Mouse (Mus musculus) intestine, embryonic 16.5 days (tissue): ENCODE measurements around the gene Tent5b. TPM values are rescaled to one million over a fixed set of nuclear protein-coding genes. Genes with fewer than 3 reads are reported as not detected.
"Not testable (repeated sequence)": the region's sequence is repeated elsewhere in the genome, so short reads cannot be mapped to it uniquely, and the experiment has no call there.

Experiments used
- ATAC-seq: fragments of 200-750 bp; cut with Nextera tagmentation; 2 replicates; pipeline ENCODE4 v1.8.0; 2017; ENCODE audit warnings: moderate TSS enrichment, moderate library complexity
- H3K27ac ChIP-seq: fragments of 300-500 bp; sonication (generic); 2 replicates; pipeline ENCODE4 v1.5.1; 2014; ENCODE audit warnings: mild to moderate bottlenecking, low read length
- H3K27me3 ChIP-seq: fragments of 300-500 bp; sonication (generic); replicated peaks from 2 replicates; pipeline ENCODE4 v1.6.1; 2014; ENCODE audit warnings: low read length, control low read depth, mixed read lengths; ENCODE audit not compliant: control insufficient read depth, insufficient read depth
- H3K36me3 ChIP-seq: fragments of 300-500 bp; sonication (generic); 2 replicates; pipeline ENCODE4 v1.6.1; 2014; ENCODE audit warnings: low read length, control low read depth; ENCODE audit not compliant: control insufficient read depth, insufficient read depth
- H3K4me1 ChIP-seq: fragments of 300-500 bp; sonication (generic); 2 replicates; pipeline ENCODE4 v1.6.1; 2014; ENCODE audit warnings: low read length, control low read depth, mixed read lengths; ENCODE audit not compliant: control insufficient read depth, insufficient read depth
- H3K4me2 ChIP-seq: fragments of 300-500 bp; sonication (generic); 2 replicates; pipeline ENCODE4 v1.6.1; 2014; ENCODE audit warnings: low read depth, low read length, control low read depth
- H3K4me3 ChIP-seq: fragments of 300-500 bp; sonication (generic); 2 replicates; pipeline ENCODE4 v1.5.1; 2014; ENCODE audit warnings: mild to moderate bottlenecking, low read length
- H3K9ac ChIP-seq: fragments of 300-500 bp; sonication (generic); 2 replicates; pipeline ENCODE4 v1.6.1; 2014; ENCODE audit warnings: low read depth, low read length
- H3K9me3 ChIP-seq: fragments of 300-500 bp; sonication (generic); 2 replicates; pipeline ENCODE4 v1.6.1; 2016; ENCODE audit warnings: low read length, control low read depth; ENCODE audit not compliant: control insufficient read depth
- WGBS: fragments of 180-500 bp; shearing (Covaris S2); extraction: QIAGEN DNeasy Blood & Tissue Kit; methylation state at CpG from one replicate; pipeline ENCODE4 v1.1.7; 2014; 5-methylcytosine and 5-hydroxymethylcytosine counted together
- polyA plus RNA-seq: library from polyadenylated mRNA; unstranded; fragments of >200 nt; fragmentation: Nextera tagmentation; extraction: Ambion mirVana; gene quantifications from 2 replicates; pipeline ENCODE4 v1.2.1, GENCODE M21; 2015

Tent5b gene
- polyA plus RNA-seq, 1 experiment from 2014 or later: 0.66 TPM

DNA sequence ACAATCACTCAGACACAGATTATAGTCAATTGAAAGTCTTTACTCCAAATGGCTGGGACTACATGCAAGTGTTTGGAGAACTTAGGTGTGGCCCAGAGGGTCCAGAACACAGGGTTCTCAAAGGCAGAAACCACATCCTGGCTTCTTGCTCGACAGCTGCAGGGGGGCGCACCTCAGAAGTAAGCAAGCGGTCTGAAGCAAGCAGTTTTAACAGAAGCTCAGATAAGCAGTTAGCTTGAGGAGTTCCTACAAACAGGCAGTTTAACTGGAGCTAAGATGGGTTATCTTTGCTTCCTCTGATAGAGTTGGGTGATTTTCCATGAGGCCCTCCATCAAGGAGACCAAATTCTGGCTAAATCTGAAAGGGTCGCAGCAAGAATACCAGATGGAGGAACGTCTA, 26.6 kb downstream of the Tent5b start:
- H3K36me3 ChIP-seq: no peaks in the 10 kb centered on the region
- peaks cover 3% of the 10 kb centered on the region for H3K27me3 ChIP-seq
- no peak overlapping the region for H3K4me2 ChIP-seq
- H3K27ac ChIP-seq: no peak overlapping the region
- no peak overlapping the region for H3K9ac ChIP-seq
- no peaks in the 10 kb centered on the region for H3K9me3 ChIP-seq
- no peak for ATAC-seq
- H3K4me3 ChIP-seq: no peak overlapping the region
- no peaks in the 10 kb centered on the region for H3K4me1 ChIP-seq
- WGBS: 66% methylated on average over 5 of the region's 5 CpGs

DNA sequence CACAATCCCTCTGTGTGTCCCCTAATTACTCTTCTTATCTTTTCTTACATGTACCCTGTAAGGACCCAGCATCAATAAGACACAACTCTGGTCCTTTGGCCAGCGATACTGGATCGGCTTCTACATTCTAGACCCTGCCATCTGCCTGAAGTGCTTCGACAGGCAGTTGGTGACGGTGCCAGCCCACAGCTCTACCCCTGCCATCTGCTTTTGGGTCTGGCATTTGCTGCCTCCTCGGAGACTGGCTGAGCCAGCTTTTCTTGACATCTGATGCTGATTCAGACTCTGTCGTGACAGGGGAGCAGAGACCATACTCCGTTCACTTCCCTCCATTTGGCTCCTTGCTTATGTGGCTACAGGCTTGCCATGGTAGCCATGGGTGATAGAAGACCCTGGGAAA, 29.1 kb downstream of the Tent5b start:
- no peaks in the 10 kb centered on the region for H3K9me3 ChIP-seq
- WGBS: 85% methylated on average over 7 of the region's 7 CpGs
- ATAC-seq: no peak
- H3K4me3 ChIP-seq: no peak overlapping the region
- no peak overlapping the region for H3K27ac ChIP-seq
- no peak overlapping the region for H3K9ac ChIP-seq
- no peaks in the 10 kb centered on the region for H3K36me3 ChIP-seq
- H3K4me1 ChIP-seq: no peaks in the 10 kb centered on the region
- H3K27me3 ChIP-seq: peaks cover 2% of the 10 kb centered on the region
- no peak overlapping the region for H3K4me2 ChIP-seq

DNA sequence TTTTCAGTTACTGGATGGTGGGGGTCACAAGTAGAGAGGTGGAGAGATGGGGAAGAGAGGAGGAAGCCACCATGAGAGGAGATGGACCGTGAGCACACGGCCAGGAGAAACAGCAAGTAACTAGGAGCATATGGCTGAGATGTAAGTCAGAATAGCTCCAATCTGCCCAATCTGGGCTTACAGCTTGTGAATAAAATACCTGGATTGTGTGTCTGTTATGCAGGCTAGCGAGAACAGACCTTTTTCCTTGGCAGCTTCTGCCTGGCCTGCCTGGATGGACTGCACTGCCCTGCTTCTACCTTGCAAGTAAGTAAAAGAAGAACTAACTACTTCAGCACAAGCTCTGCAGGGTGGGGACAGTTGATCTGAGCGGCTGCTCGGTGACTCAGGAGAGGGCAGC, 31.1 kb downstream of the Tent5b start:
- Histone ChIP-seq H3K27ac (no peak overlapping the region), H3K9ac (no peak overlapping the region), H3K4me2 (no peak overlapping the region), H3K27me3 (no peaks in the 10 kb centered on the region; the same call in 1 of the 2 replicates), H3K4me1 (no peaks in the 10 kb centered on the region), H3K9me3 (no peaks in the 10 kb centered on the region), H3K4me3 (no peak overlapping the region), H3K36me3 (no peaks in the 10 kb centered on the region)
- ATAC-seq: no peak
- WGBS: 80% methylated on average over 5 of the region's 5 CpGs

- WGBS: 55% methylated on average over 4 of the region's 5 CpGs
- not testable (repeated sequence) for H3K27ac ChIP-seq, H3K4me2 ChIP-seq, H3K36me3 ChIP-seq, H3K4me3 ChIP-seq, H3K9ac ChIP-seq, H3K4me1 ChIP-seq, H3K27me3 ChIP-seq, H3K9me3 ChIP-seq
- ATAC-seq: peak; percentile 58
These were observed 32.6 kb downstream of the Tent5b start for GRCm38 (mm10) chr4:133512511-133512910.

DNA sequence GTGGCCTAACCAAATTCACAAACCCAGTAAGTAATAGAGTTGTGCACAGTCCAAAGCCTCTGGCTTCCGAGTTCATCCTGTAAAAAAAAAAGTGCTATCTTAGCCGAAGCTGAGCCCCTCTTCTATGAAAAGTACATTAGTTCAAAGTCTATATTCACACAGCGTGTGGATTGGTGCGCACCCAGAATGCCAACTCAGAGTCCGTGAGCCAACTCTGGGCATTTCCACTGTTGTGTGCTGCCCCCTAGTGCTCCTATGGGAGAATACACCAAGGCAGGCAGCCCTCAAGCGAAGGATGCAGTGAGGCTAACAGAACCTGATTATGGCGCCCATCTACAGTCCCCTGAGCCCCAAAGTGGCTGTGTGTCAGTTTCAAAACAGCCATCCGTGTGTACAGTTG, 33.0 kb downstream of the Tent5b start:
- 19% methylated on average over 8 of the region's 8 CpGs for WGBS
- Histone ChIP-seq H3K9ac (no peak overlapping the region), H3K27ac (no peak overlapping the region), H3K9me3 (no peaks in the 10 kb centered on the region), H3K36me3 (no peaks in the 10 kb centered on the region), H3K4me2 (no peak overlapping the region), H3K4me3 (no peak overlapping the region), H3K4me1 (no peaks in the 10 kb centered on the region), H3K27me3 (0 out of 2 replicates have a peak, but pooled peaks cover 2% of the 10 kb centered on the region)
- ATAC-seq: peak; percentile 83

- Histone ChIP-seq H3K36me3 (no peaks in the 10 kb centered on the region), H3K27ac (peak within 1 kb of the TSS; percentile 90), H3K9me3 (no peaks in the 10 kb centered on the region), H3K4me3 (peak within 1 kb of the TSS; percentile 62), H3K4me2 (peak within 1 kb of the TSS; percentile 51), H3K4me1 (peaks cover 4% of the 10 kb centered on the region; the same call in 1 of the 2 replicates), H3K27me3 (peaks cover 21% of the 10 kb centered on the region), H3K9ac (peak within 1 kb of the TSS; percentile 79)
- 2% methylated on average over 63 of the region's 69 CpGs for WGBS
- ATAC-seq: peak; percentile 97
These were observed 38.9 kb downstream of the Tent5b start, which contains the start of gene Kdf1 for GRCm38 (mm10) chr4:133518601-133519368. Gene Kdf1 (plus strand): TSS chr4:133518963.

GRCm38 (mm10) chr4:133519369-133519665, 39.4 kb downstream of the Tent5b start:
- Histone ChIP-seq H3K9ac (peak overlapping the region; percentile 79), H3K27me3 (peaks cover 21% of the 10 kb centered on the region), H3K9me3 (no peaks in the 10 kb centered on the region), H3K4me2 (peak overlapping the region; percentile 51), H3K4me3 (peak overlapping the region; percentile 62), H3K27ac (peak overlapping the region; percentile 90), H3K36me3 (no peaks in the 10 kb centered on the region), H3K4me1 (peaks cover 4% of the 10 kb centered on the region; the same call in 1 of the 2 replicates)
- peak; percentile 65; the same call in 1 of the 2 replicates for ATAC-seq
- WGBS: 4% methylated on average over 25 of the region's 25 CpGs

DNA sequence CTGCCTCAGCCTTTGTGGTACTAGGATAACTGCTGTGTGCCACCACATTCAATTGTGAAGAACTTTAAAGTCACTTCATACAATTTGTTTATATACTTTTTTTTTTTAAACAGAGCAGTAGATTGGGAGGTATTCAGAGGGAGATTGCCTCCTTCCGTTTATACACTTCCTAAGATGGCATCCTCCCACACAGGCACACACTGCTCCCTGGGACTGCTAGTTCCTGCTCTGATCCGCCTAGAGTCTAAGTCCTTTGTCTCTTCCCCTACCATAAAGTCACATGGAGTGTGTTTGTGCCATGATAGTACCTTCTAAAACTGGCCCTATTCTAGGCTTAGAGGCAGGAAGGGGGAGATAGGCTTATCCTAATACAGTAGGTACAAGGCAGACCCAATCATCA, 41.6 kb downstream of the Tent5b start:
- no peak overlapping the region for H3K4me3 ChIP-seq
- no peaks in the 10 kb centered on the region for H3K36me3 ChIP-seq
- no peak overlapping the region for H3K9ac ChIP-seq
- 57% methylated on average over 2 of the region's 2 CpGs for WGBS
- peaks cover 21% of the 10 kb centered on the region for H3K27me3 ChIP-seq
- 0 out of 2 replicates have a peak, but pooled peaks cover 3% of the 10 kb centered on the region for H3K9me3 ChIP-seq
- no peak for ATAC-seq
- no peak overlapping the region for H3K27ac ChIP-seq
- peaks cover 4% of the 10 kb centered on the region; the same call in 1 of the 2 replicates for H3K4me1 ChIP-seq
- H3K4me2 ChIP-seq: no peak overlapping the region

DNA sequence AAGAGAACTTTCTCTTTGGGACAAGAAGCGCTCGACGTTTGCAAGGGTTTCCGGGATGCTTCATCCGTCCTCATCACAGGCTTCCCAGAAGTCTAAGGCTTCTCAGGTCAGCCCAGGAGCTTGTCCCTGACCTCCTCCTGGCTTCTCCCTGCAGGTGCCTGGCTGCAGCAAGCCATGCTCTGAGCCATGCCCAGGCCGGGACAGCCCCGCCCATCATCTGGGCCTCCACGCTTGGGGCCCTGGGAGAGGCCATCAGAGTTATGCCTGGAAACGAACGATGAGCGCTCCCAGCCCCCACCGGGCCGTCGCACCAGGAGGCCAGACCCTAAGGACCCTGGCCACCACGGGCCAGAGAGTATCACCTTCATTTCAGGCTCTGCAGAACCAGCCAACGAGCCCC, 47.9 kb downstream of the Tent5b start:
- peak overlapping the region; percentile 40; the same call in 1 of the 2 replicates for H3K9ac ChIP-seq
- peaks cover 5% of the 10 kb centered on the region; the same call in 1 of the 2 replicates for H3K4me1 ChIP-seq
- no peaks in the 10 kb centered on the region for H3K27me3 ChIP-seq
- H3K4me3 ChIP-seq: no peak overlapping the region
- H3K4me2 ChIP-seq: peak overlapping the region; percentile 38; the same call in 1 of the 2 replicates
- ATAC-seq: peak; percentile 80
- 0 out of 2 replicates have a peak, but pooled peaks cover 3% of the 10 kb centered on the region for H3K9me3 ChIP-seq
- no peak overlapping the region for H3K27ac ChIP-seq
- 57% methylated on average over 16 of the region's 16 CpGs for WGBS
- peaks cover 16% of the 10 kb centered on the region for H3K36me3 ChIP-seq
